Mouse (Mus musculus) cortical plate, adult 2 months (tissue): ENCODE measurements around the gene Hrh3. TPM values are rescaled to one million over a fixed set of nuclear protein-coding genes. Genes with fewer than 3 reads are reported as not detected.

Experiments used
- H3K27ac ChIP-seq: fragments of 200-500 bp; 2 replicates; pipeline ENCODE4 v1.5.1; 2012; ENCODE audit warnings: low read length, control low read depth, inconsistent platforms; ENCODE audit not compliant: insufficient read depth
- H3K4me1 ChIP-seq: fragments of 200-500 bp; 2 replicates; pipeline ENCODE4 v1.6.1; 2011; ENCODE audit warnings: low read length; ENCODE audit not compliant: control insufficient read depth, insufficient read depth
- H3K4me3 ChIP-seq: fragments of 200-500 bp; 2 replicates; pipeline ENCODE4 v1.5.1; 2011; ENCODE audit warnings: mild to moderate bottlenecking, low read length, control low read depth; ENCODE audit not compliant: insufficient read depth
- CTCF ChIP-seq: fragments of 200-500 bp; IDR thresholded peaks from 2 replicates; pipeline ENCODE4 v1.5.1; 2011; ENCODE audit warnings: mild to moderate bottlenecking, control low read depth, low read length; ENCODE audit not compliant: insufficient read depth; ENCODE audit errors: extremely low read depth
- POLR2A ChIP-seq: fragments of 200-500 bp; IDR thresholded peaks from 2 replicates; pipeline ENCODE4 v1.6.1; 2011; ENCODE audit warnings: mild to moderate bottlenecking, low read length, control low read depth; ENCODE audit not compliant: insufficient read depth; ENCODE audit errors: extremely low read depth
- polyA plus RNA-seq: library from polyadenylated mRNA; depleted of rRNA; stranded (reverse); fragments of >200 nt; gene quantifications from 2 replicates; pipeline ENCODE4 v1.2.3, GENCODE M21; 2012

Hrh3 gene
- polyA plus RNA-seq, 1 experiment = 103 TPM

DNA sequence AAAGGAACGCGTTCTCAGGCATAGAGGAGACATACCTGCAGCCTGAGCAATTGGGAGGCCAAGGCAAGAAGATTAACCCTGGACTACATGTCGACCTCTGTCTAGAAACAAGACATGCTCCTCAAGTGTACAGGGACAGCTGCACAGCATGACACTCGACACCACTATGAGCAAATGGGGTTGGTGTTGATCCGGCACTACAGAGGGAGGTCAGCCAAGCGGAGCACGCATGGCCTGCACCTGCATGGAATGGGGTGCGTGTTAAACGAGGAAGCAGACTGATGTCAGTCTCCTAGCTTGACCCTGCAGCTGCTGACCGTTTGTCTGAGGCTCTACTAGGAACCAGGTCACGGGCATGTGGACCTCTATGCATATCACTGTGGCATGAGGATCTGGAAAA, 14.0 kb downstream of the Hrh3 start:
- Histone ChIP-seq H3K4me1 (peaks cover 3% of the 10 kb centered on the region), H3K27ac (no peak overlapping the region), H3K4me3 (no peak overlapping the region)
- TF ChIP-seq POLR2A (no peak), CTCF (no peak)

DNA sequence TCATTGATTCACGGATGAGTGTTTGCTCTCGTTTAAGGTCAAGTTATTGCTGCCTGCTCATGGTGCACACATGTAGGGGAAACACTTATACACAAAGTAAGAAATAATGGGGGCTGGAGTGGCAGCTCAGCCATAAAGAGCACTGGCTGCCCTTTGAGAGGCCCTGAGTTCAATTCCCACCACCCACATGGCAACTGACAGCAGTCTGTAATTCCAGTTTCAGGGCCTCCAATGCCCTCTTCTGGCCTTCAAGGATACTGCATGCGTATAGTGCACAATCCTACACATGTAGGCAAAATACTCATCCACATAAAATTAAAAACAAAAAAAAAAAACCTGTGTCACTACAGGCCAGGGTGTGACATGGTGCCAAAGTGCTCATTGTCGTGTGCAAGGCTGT, 16.8 kb downstream of the Hrh3 start:
- Histone ChIP-seq H3K27ac (no peak overlapping the region), H3K4me3 (no peak overlapping the region), H3K4me1 (peaks cover 4% of the 10 kb centered on the region)
- no peak for TF ChIP-seq POLR2A
- 0 out of 2 replicates have a peak, but pooled peaks have one; percentile 4 for TF ChIP-seq CTCF

GRCm38 (mm10) chr2:180086637-180087027, 17.7 kb downstream of the Hrh3 start:
- no peak overlapping the region for H3K27ac ChIP-seq
- H3K4me3 ChIP-seq = no peak overlapping the region
- peaks cover 4% of the 10 kb centered on the region for H3K4me1 ChIP-seq
- TF ChIP-seq POLR2A = no peak
- TF ChIP-seq CTCF = no peak

GRCm38 (mm10) chr2:180085926-180086636, 18.2 kb downstream of the Hrh3 start:
- H3K4me3 ChIP-seq = no peak overlapping the region
- H3K27ac ChIP-seq = no peak overlapping the region
- peaks cover 4% of the 10 kb centered on the region for H3K4me1 ChIP-seq
- TF ChIP-seq CTCF = no peak

DNA sequence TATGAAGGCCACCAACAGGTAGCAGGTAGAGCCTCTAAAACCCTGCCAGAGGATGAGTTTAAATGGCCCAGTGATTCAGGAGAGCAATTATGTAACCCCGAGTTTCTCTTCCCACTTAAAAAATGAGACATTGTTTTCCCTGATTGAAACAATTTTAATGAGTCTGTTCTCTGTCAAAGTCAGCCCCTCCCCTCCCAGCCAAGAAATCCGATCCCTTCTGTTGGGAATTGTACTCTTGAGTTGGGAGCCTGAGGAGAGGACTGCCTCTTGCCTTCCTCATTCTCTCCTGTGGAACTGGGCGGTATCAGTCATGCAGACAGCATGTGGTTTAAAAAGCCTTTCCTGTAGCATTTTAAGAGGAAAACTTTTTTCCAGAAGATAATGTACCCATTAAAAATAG, 19.7 kb downstream of the Hrh3 start:
- TF ChIP-seq POLR2A = no peak
- no peak for TF ChIP-seq CTCF
- Histone ChIP-seq H3K27ac (no peak overlapping the region), H3K4me3 (no peak overlapping the region), H3K4me1 (peaks cover 4% of the 10 kb centered on the region)

- Histone ChIP-seq H3K27ac (no peak overlapping the region), H3K4me1 (peaks cover 4% of the 10 kb centered on the region), H3K4me3 (no peak overlapping the region)
- TF ChIP-seq POLR2A (no peak), CTCF (no peak)
Observed at GRCm38 (mm10) chr2:180083063-180083462, 21.2 kb downstream of the Hrh3 start.

DNA sequence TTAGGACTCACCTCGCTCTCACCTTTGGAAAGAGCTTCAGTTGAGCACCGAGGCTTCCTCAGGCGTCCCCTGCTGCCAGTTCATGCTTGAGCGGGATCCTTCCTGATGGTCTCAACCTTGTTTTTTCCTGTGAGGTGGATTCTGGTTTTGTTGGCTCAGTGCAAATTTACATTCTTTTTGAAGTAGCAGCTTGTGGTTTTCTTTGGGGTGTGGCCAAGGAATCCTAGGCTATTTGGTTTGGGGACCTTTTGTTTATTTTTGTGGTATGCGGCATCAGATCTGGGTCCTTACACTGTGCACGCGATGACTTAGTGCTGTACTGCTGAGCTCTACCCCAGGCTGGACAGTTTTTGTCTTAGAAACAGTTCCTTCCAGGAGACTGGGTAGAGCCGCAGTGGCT, 23.6 kb downstream of the Hrh3 start:
- Histone ChIP-seq H3K27ac (no peak overlapping the region), H3K4me3 (no peak overlapping the region), H3K4me1 (peaks cover 2% of the 10 kb centered on the region; the same call in 1 of the 2 replicates)
- TF ChIP-seq POLR2A (no peak), CTCF (no peak)

- no peak overlapping the region for H3K27ac ChIP-seq
- TF ChIP-seq CTCF = no peak
- no peak for TF ChIP-seq POLR2A
- no peak overlapping the region for H3K4me3 ChIP-seq
- no peaks in the 10 kb centered on the region for H3K4me1 ChIP-seq
Observed at GRCm38 (mm10) chr2:180077622-180078021, 26.7 kb downstream of the Hrh3 start.

DNA sequence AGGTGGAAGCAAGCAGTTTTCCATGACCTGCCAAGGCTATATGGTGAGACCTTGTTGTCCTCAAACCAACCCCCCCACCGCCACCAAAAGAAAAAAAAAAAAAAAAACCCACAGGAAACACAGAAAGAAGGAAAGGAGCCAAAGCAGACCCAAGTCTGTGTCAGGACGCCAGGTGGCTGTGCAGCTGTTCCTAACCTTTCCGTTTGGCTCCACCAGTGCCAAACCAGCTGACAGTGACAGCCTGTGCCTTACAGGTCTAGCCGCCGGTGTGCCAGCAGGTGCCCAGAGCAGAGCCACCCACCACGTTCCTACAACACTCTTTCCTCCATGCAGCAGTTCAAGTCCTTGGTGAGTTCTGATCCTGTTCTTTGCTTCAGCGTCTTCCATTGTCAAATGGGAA, 31.4 kb downstream of the Hrh3 start:
- no peak for TF ChIP-seq CTCF
- no peak for TF ChIP-seq POLR2A
- Histone ChIP-seq H3K4me1 (peaks cover 3% of the 10 kb centered on the region; the same call in 1 of the 2 replicates), H3K4me3 (no peak overlapping the region), H3K27ac (no peak overlapping the region)

- Histone ChIP-seq H3K27ac (no peak overlapping the region), H3K4me3 (no peak overlapping the region; the same call in 1 of the 2 replicates), H3K4me1 (peaks cover 3% of the 10 kb centered on the region; the same call in 1 of the 2 replicates)
- TF ChIP-seq CTCF (no peak), POLR2A (no peak)
Observed at GRCm38 (mm10) chr2:180071671-180072070, 32.6 kb downstream of the Hrh3 start.
